Mouse (Mus musculus) thymus, adult 18-20 months (tissue): ENCODE results near the gene V1rd19.
"Not testable (repeated sequence)": the region's sequence is repeated elsewhere in the genome, so short reads cannot be mapped to it uniquely, and the experiment has no call there.

ENCODE experiments used
- DNase-seq, 2 experiments: peaks; one replicate each; pipeline ENCODE4 v3.0.0; 2022; ENCODE audit warnings: mixed read lengths in 2 of 2

The V1rd19 gene

GRCm38 (mm10) chr7:24001391-24001790 lies at the start of gene V1rd19:
Gene V1rd19 (plus strand): TSS chr7:24001691.
- no peak for DNase-seq

- DNase-seq = not testable (repeated sequence)
These were observed 33.4 kb upstream of the V1rd19 start for GRCm38 (mm10) chr7:23968044-23968443.

GRCm38 (mm10) chr7:23974315-23974714 lies 27.2 kb upstream of the V1rd19 start, which contains the start of gene Vmn1r181:
Gene Vmn1r181 (plus strand): TSS chr7:23974615.
- not testable (repeated sequence) for DNase-seq

- no peak for DNase-seq
These were observed 51.3 kb downstream of the V1rd19 start, which contains the start of gene Vmn1r183 for GRCm38 (mm10) chr7:24052660-24053304. Gene Vmn1r183 (plus strand): TSS chr7:24053254.
